Mouse (Mus musculus) T-helper 17 cell (primary cell): ENCODE data around the gene 4930469K13Rik.

Source experiments
- in situ Hi-C, 2 experiments: fragments of 300-600 bp; cut with MboI, MseI; formaldehyde crosslinking; loops; 1 replicate in 1 of 2; 2 replicates in 1 of 2; pipeline ENCODE4 v1.15.1; 2025; ENCODE audit warnings: high pct_unique_total_duplicates in 2 of 2

The 4930469K13Rik gene

DNA sequence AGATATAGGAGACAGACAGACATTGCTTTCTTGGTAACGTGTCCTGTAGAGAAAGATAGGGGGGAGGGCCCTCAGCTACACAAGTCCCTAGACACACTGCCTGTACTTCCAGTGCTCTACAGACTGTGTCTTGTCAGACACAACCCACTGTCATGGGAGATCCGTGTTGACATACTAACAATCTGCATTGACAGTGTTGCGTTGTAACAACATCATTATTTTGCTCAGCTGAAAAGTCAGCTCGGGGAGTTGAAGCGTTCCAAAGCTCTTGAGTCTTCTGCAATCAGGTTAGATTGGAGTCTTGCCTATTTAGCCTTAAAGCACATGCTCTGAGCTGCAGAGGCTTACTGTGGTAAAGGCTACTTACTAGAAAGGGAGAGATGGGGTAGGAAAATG lies 50.8 kb downstream of the 4930469K13Rik start:
- in situ Hi-C loops: loop anchor here in 1 of 2 experiments (5.0 to 25.0 kb wide), 4 partner anchors 40 to 1335 kb away; no protein-coding TSS in a partner anchor

DNA sequence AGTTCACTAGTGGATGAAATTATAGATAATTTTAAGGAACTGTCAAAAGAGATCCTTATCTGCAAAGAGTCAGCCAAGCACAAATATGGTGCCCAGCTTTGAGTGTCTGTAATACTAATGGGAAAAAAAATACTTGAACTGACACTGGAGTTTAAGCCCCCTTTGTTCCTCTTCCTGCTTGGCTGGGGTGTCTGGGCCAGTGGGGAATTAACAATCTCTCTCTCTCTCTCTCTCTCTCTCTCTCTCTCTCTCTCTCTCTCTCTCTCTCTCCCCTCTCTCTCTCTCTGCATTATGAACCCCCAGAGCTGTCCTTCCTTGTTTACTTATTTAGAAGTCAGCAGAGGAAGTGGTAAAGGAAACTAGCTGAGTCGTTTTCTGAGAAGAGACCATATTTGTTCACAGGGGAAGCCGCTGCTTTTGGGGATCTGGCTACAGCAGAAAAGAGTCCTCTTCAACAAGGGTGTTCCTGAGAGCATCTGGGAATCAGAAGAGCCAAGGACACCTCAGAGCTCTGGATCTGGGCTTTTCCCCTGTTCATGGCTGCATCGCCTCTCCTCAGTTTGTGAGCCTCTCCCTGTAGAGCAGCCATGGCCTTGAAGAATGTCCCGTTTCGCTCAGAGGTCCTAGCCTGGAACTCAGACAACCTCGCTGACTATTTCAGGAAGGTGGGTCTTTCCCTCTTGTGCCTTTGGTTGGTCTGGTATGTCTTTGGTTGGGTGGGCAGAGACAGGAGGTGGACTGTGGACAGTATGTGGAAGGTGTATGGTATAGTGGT lies 51.4 kb downstream of the 4930469K13Rik start, which contains the start of gene Lcp2:
Lcp2 (plus strand) TSS at position 154 of the 775 bp plus-strand sequence.
- in situ Hi-C loops: loop anchor here in 1 of 2 experiments (5.0 to 25.0 kb wide), 4 partner anchors 40 to 1335 kb away; no protein-coding TSS in a partner anchor

DNA sequence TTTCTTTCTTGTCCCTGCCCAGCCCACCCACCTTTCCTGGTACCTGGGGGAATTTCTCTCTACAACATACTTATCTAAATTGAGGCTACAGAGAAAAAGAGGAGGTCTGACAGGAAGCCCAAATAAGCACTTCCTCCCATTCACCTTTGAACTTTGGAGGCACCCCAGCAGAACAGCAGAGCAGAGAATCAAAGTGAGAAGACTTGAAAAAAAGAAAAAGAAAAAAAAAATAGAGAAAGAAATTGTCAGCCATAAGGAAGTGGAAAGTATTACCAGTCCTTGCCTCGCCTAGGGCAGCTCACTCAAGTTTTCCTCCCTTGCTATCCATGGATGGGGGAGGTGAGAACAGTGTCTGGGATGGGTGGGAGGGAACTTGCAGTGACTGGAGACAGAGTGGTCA lies 55.5 kb downstream of the 4930469K13Rik start:
- in situ Hi-C loops: loop anchor here (5.0 to 25.0 kb wide), 3 partner anchors 36 to 1331 kb away; no protein-coding TSS in a partner anchor

DNA sequence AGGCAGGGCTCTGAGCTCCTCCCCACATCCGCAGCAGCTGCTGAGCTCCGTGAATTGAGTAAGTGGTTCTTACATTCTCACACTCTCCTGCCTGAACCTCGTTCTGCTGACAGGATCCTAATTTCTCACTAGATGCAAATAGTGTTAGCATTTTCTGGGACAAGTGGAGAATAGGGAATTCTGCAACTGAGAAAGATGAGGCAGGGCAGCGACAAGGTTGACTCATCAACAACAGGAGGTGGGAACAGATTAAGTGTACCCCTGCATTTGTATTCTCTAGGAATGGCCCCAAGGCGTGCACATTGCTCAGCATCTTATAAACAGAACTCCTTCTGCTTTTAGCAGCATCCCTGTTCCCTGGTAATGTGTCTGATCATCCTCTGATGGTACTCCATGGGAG lies 58.3 kb downstream of the 4930469K13Rik start:
- in situ Hi-C loops: loop anchor here (5.0 to 25.0 kb wide), 3 partner anchors 33 to 1328 kb away; no protein-coding TSS in a partner anchor

DNA sequence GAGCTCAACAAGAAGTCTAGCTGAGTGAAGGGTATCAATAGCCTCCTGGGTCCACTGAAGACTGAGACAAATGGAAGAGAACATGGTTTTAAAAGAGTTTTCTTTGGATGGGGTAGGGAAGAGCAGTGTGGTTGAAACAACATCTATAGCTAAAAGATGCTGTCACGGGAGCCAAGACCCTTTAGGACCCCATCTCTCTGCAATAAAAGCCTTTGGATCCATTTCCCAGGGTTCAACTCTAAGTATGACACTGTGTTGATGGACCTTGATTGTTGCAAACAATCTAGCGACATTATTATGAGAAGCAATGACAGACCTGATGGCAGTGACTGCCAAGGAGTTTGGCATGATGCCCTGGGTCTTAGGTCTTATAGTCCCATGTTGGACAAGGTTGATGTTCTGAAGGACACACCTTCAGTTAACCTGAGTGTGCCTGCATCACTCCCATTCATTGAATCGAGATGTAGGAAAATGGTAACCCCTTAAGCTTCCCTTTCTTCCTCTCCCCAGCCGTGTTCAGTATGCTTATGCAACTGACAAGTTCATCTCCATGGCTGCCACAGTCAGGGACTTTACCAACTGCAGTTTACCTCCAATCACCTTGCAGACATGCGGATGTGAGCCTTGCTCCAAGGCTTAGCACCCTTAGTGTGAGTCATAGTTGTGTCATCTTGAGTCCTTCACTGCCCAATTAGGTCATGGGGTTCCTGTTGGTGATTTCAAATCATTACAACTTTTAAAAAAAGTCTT lies 62.3 kb downstream of the 4930469K13Rik start:
- in situ Hi-C loops: loop anchor here (10.0 to 25.0 kb wide), 3 partner anchors 649 to 1324 kb away; no protein-coding TSS in a partner anchor

DNA sequence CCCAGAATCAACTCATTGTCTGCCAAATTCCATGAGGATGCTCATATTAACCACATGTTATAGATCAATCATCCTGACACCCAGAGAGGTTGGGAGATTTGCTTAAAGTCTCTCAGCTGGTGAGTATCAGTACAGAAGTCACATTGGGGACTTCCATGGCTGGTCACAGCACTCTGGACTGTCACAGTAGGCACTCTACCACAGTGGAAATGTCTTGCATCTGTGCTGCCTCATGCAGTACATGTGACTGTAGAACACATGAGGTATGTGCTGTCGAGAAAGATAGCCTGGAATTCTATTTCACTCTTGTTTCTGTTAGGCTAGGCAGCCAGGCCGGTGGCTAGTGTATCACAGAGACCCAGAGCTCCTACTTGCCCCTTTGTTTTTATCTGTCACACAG lies 63.6 kb downstream of the 4930469K13Rik start:
- in situ Hi-C loops: loop anchor here (5.0 to 25.0 kb wide), 4 partner anchors 650 to 1322 kb away; partner anchors contain the start of gene Dock2 (in 1 of the 2)

DNA sequence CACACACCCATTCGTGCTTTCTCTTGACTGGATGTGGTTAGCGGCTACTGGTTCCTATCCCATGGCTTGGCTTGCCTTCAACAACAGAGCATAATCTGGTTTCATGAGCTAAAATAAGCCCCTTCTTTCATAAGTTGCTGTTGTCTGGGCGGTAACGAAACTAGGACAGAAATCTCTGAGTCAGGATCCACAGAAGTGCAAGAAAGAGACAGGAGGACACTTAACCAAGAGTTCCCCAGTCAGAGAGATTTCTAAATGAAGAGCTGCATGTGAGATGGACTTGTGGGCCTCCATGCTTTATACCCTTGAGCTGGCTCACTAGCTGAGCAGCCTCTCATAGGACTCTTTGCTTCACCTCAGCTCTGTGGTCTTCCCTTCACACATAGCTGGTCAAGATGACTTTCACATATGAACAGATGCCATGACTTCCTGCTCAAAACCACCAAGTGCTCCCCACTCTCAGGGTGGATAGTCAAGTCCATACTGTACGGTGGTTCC lies 64.3 kb downstream of the 4930469K13Rik start:
- in situ Hi-C loops: loop anchor here (5.0 to 25.0 kb wide), 4 partner anchors 651 to 1322 kb away; partner anchors contain the start of gene Dock2 (in 1 of the 2)

DNA sequence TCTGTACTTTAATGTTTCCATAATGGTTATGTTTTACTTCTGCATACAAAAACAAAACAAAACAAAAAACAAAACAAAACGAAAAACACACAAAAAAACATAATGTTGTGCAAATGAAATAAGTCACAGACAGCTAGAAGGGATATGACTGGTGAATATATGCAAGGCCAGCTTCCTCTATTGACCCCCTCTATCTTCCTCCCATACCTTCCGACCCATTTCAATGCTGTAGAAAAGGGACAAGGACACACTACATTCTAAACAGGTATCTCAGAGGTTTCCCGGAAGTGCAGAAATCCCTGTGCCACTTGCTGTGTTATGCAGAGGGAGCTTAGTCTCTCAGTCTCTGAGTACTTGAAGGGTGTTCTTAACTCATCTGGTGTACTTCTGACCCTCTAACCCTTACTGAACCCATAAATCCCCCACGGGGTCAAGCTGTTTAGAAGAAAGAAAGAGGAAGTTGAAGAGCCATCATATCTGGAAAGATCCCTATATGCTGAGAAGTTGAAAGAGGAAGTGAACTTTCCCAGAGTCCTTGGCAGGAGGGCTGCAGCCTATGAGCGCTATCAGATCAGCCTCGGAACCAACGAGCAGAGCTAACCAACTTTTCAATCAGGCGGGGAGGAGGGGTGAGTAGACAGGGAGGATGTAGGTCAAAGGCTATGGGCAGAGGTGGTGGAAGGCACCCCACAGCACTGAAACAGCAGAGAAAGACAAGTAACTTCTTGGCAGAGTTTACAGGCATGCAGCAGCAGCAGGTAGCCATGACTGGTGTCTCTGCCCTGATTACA lies 67.1 kb downstream of the 4930469K13Rik start:
- in situ Hi-C loops: loop anchor here (5.0 to 25.0 kb wide), 4 partner anchors 654 to 1319 kb away; partner anchors contain the start of gene Dock2 (in 1 of the 2)

DNA sequence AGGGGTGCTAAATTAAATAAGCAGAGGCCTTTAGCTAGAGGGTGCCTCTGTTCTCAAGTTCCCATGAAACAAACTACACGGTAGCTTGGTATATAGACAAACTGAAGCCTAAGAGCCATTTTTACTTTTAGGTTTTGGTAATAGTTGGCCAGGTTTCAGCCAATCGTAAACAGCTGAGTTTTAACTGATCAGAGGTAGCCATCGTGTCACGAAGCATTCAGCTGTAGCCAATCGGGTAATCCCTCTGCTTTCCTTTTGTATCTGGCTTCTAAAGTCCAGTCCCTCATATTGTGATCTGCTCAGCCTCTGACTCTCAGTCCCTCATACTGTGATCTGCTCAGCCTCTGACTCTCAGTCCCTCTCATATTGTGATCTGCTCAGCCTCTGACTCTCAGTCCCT lies 68.7 kb downstream of the 4930469K13Rik start:
- in situ Hi-C loops: loop anchor here (5.0 to 25.0 kb wide), 4 partner anchors 655 to 1317 kb away; partner anchors contain the start of gene Dock2 (in 1 of the 2)

DNA sequence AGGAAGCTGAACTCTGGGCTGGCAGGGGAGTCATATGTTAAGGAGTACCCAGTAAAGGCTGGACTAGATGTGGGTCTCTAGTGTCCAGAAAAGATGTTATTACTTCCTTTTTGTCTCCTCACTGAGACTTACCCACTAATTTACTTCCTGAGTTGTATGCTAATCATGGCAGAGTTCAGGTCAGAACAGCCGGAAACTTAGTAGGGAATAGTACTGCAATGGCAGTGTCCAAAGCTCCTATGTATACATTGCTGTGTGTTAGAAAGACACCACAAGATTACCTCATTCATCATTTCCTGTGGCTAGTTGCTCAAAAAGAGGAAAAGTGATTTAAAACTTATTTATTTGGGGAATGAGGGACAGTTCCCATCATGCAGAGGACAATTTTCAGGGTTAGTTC lies 73.3 kb downstream of the 4930469K13Rik start:
- in situ Hi-C loops: loop anchor here in 1 of 2 experiments (25.0 kb wide), 2 partner anchors 737 to 1313 kb away; no protein-coding TSS in a partner anchor

DNA sequence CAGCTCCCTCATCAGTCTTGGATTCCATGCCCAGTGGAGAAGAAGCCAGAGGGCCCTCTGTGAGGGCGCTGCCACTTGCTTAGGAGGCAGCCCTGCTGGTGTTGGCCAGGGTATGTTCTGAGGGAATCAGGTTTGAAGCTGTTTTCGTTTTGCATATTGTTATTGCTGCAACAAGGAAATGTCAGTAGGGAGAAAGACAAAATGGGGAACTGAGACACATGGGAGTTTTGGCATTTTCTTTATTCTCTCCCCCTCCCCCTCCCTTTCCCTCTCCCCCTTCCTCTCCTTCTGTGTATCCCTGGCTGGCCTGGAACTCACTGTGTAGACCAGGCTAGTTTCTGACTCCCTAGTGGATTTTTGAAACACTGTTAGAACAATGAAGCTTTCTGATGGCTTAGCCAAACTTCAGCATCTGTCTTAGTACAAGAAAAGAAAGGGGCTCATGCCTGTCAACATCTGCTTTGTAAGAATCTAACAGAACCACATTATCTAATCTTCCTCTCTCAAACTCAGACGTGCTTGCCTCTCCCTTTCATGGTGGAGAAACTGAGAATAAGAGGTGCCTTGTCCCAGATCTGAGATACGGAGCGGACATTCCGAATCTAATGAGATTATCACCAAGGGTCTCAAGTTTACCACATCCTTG lies 86.2 kb downstream of the 4930469K13Rik start:
- in situ Hi-C loops: no loop called here

DNA sequence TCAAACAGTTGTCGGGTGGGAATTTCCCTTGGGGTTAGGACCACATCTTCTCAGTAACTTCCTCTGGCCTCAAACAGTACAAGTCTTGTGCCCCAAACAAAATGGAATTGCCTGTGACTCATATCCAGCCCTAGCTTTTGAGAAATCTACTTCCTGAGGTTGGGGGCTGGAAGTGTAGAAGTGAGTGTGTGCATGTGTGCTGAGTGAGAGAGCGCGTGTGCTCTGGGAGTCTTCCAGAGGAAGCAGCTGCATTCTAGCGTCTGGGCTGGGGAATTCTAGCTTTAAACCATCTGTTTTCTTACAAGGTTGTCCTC lies 87.5 kb downstream of the 4930469K13Rik start:
- in situ Hi-C loops: no loop called here

DNA sequence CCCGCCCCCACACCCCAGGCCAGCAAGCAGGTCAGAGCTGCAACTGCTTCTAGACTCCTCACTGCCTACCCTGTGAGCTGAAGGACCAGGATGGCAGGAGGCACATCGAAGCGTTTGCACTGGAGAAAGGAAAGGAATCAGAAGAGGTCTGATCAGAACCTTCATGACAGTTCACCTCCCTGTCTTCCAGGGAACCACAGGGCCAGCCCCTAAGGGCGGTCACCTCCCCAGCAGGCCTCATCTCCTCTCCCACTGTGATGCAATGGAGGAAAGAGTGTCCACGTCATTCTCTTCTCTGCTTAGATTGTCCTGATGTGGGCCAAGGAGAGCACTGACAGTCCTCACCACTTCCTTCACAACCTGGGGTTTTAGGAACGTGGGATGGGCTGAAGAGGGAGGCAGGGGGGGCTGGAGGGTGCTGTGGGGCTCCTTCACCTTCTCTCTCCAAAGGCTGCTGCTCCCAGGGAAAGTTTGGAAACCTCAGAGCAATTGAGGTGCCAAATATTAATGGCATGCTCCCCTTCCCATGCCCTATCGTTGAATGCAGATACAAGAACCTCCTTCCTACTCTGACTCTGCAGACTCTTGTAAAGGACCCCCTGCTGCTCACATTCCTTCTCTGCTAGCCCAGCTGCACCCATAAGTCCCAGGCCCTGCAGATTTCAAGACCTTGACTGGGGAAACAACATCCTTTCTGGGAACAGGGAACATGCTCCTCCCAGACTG lies 88.1 kb downstream of the 4930469K13Rik start:
- in situ Hi-C loops: no loop called here

DNA sequence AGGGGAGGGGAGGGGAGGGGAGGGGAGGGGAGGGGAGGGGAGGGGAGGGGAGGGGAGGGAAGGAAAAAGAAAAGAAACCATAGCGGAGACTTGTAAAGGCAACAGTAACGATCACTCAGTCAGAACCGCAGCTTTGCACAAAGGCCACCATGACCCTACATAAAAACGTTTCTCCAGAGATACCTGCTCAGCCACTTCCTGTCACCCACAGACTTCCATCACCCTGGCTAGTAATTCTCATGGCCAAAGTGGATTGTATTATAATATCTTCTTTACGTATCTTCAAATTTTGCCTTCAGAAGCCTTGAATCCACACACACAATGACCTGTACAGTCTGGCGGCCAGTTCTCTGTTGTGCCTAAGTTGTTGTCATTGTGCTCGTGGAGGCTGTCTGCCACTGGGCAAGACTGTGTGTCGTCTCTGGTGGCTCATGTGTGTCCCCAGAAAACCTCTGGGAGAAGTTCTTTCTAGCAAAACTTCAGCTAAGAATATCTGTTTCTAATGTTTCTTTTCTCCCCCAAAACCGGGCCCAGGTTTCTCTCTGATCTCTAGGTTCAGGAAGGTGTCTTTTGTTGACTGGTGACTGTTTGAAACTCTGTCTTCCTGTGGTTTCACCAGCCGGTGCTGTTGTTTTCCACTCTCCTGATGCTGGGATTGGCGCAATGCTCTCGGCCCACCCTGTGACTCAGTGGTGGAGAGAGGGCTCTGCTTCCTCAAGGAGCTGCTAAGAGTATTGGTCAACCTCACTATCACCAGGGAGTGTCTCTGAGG lies 88.9 kb downstream of the 4930469K13Rik start:
- in situ Hi-C loops: loop anchor here (5.0 kb wide), 4 partner anchors 33 to 77 kb away; partner anchors contain the start of gene Lcp2 (in 1 of the 2)

DNA sequence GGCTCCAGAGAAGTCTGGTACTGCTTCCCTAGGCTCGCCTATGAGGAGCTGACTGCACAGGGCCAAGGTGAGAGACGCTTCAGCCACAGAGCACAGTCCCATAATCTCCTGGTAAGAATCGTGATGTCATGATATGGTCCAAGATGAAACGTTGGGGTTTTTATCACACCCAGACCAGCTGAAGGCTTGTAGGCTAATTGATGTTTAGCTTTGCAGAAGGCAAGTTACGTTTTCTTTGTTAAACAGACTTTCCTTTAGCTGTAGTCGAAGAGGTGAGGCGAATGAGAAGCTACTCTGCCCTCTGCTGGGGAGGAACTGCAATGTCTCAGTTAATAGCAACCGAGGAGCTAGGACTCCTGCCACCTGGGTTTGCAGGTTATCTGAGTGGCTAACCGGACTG lies 89.7 kb downstream of the 4930469K13Rik start:
- in situ Hi-C loops: loop anchor here (5.0 kb wide), 4 partner anchors 34 to 76 kb away; partner anchors contain the start of gene Lcp2 (in 1 of the 2)

DNA sequence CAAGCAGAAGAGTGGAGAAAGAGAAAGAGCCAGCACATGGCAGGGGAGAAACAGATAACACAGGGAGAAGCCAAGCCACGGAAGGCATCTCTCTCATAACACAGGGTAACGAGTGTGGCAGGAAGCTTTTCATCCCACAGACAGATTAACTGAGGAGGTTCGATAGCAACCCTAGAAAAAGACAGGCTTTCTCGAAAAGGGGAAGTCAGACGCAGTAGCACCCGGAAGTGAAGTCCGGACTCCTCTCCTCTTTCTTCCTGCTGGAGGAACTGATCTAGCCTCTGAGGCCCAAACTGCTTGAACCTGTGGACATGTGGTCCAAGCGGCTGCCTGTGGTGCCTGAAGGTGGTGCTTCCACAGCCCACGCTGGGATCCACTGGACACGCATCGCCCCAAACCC lies 90.1 kb downstream of the 4930469K13Rik start:
- in situ Hi-C loops: loop anchor here (5.0 kb wide), 4 partner anchors 34 to 76 kb away; partner anchors contain the start of gene Lcp2 (in 1 of the 2)

DNA sequence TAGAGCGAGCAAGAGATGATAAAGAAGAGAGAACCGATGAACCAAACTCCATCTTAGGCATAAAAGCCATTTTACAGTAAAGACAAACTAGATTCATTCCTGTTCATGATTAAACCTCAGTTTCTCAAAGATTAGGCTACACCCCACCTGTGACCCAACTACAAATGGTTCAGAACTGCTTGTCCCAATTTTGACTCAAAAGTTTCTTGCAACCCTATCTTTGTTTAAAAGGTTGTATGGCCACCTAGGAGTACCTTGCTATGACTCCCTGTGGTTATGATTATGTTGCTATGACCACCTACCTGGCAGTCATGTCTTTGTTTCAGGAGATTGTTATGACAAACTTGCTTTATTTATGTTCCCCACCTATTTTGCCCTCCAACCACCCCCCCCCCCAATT lies 90.7 kb downstream of the 4930469K13Rik start:
- in situ Hi-C loops: loop anchor here (5.0 kb wide), 4 partner anchors 35 to 75 kb away; partner anchors contain the start of gene Lcp2 (in 1 of the 2)

DNA sequence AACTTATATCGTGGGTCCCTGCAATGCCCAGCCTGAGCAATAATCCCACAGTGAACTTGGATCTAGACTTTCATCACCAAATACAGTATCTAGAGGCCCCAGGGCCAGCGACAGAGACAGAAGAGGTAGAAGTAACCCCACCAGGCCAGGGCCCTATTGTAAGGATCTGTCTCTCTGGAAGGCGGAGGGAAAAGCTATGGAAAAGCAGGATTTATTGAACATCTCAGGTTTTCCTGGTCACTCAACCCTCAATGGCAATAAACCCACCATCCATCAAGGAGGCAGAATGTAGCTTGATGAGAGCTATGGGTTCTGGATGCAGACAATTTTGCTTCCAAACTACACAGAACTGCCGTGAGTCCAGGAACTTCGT lies 95.8 kb downstream of the 4930469K13Rik start:
- in situ Hi-C loops: loop anchor here in 1 of 2 experiments (5.0 kb wide), 1 partner anchor 70 kb away; no protein-coding TSS in a partner anchor
